Mouse (Mus musculus) ovary, adult 18-20 months (tissue): Measurements from ENCODE around the gene Cldn34c4.

ENCODE experiments used
- DNase-seq: peaks from one replicate; pipeline ENCODE4 v3.0.0; 2022; ENCODE audit warnings: low spot score, mixed read lengths

The Cldn34c4 gene

GRCm38 (mm10) chrX:127736454-127736853 lies at the start of gene Cldn34c4:
Cldn34c4 (minus strand) TSS chrX:127736554.
- DNase-seq = no peak

- no peak for DNase-seq
These were observed 10.7 kb upstream of the Cldn34c4 start for GRCm38 (mm10) chrX:127747062-127747461.
